Mouse (Mus musculus) myocyte (in vitro differentiated cells): ENCODE measurements around the gene Wnk4. TPM values are rescaled to one million over a fixed set of nuclear protein-coding genes. Genes with fewer than 3 reads are reported as not detected.

ENCODE experiments used
- H3K27me3 ChIP-seq: one replicate; pipeline ENCODE4 v1.6.1; 2011; ENCODE audit not compliant: control insufficient read depth, insufficient read depth, insufficient read length
- H3K36me3 ChIP-seq: one replicate; pipeline ENCODE4 v1.6.1; 2011; ENCODE audit not compliant: control insufficient read depth, insufficient read depth
- H3K4me2 ChIP-seq: one replicate; pipeline ENCODE4 v1.6.1; 2011; ENCODE audit warnings: low read depth, control low read depth
- H3K4me3 ChIP-seq: one replicate; pipeline ENCODE4 v1.5.1; 2011; ENCODE audit warnings: mild to moderate bottlenecking, control low read depth, moderate library complexity
- H3K79me2 ChIP-seq: one replicate; pipeline ENCODE4 v1.6.1; 2011; ENCODE audit not compliant: control insufficient read depth, insufficient read depth
- H3ac ChIP-seq: one replicate; pipeline ENCODE4 v1.6.1; 2011; ENCODE audit not compliant: control insufficient read depth, insufficient read length
- CEBPB ChIP-seq: IDR thresholded peaks from 2 replicates; pipeline ENCODE4 v1.6.1; 2011; ENCODE audit warnings: mild to moderate bottlenecking, moderate library complexity; ENCODE audit not compliant: poor library complexity, insufficient read depth, severe bottlenecking
- E2F4 ChIP-seq: IDR thresholded peaks from one replicate; pipeline ENCODE4 v1.6.1; 2011; ENCODE audit warnings: mild to moderate bottlenecking, control low read depth, moderate library complexity; ENCODE audit not compliant: insufficient read depth
- MAX ChIP-seq: IDR thresholded peaks from one replicate; pipeline ENCODE4 v1.6.1; 2011; ENCODE audit warnings: low read depth, mild to moderate bottlenecking, control low read depth
- MYOD1 ChIP-seq, 3 experiments: IDR thresholded peaks; one replicate each; pipeline ENCODE4 v1.6.1; 2011; ENCODE audit warnings: control low read depth in 2 of 3, low read depth in 2 of 3, mild to moderate bottlenecking in 2 of 3, moderate library complexity in 1 of 3; ENCODE audit not compliant: insufficient read length in 2 of 3, control insufficient read depth in 1 of 3
- MYOG ChIP-seq, 3 experiments: IDR thresholded peaks; one replicate each; pipeline ENCODE4 v1.6.1; 2011; ENCODE audit warnings: control low read depth in 2 of 3, low read depth in 2 of 3, mild to moderate bottlenecking in 2 of 3; ENCODE audit not compliant: insufficient read length in 2 of 3, control insufficient read depth in 1 of 3, insufficient read depth in 1 of 3
- POLR2A ChIP-seq: IDR thresholded peaks from one replicate; pipeline ENCODE4 v1.6.1; 2011; ENCODE audit warnings: low read depth, mild to moderate bottlenecking, control low read depth, moderate library complexity; ENCODE audit not compliant: insufficient read length
- POLR2AphosphoS2 ChIP-seq: IDR thresholded peaks from one replicate; pipeline ENCODE4 v1.6.1; 2011; ENCODE audit warnings: low read depth, control low read depth; ENCODE audit not compliant: insufficient read length
- REST ChIP-seq: IDR thresholded peaks from one replicate; pipeline ENCODE4 v1.6.1; 2011; ENCODE audit warnings: mild to moderate bottlenecking, control low read depth, moderate library complexity; ENCODE audit not compliant: insufficient read depth, insufficient read length
- SRF ChIP-seq: IDR thresholded peaks from one replicate; pipeline ENCODE4 v1.6.1; 2011; ENCODE audit warnings: low read depth; ENCODE audit not compliant: control insufficient read depth, insufficient read length
- TCF12 ChIP-seq: IDR thresholded peaks from one replicate; pipeline ENCODE4 v1.6.1; 2011; ENCODE audit warnings: mild to moderate bottlenecking, control low read depth; ENCODE audit not compliant: poor library complexity, insufficient read depth, severe bottlenecking
- TCF3 ChIP-seq: IDR thresholded peaks from one replicate; pipeline ENCODE4 v1.6.1; 2011; ENCODE audit warnings: low read depth, control low read depth; ENCODE audit not compliant: insufficient read length
- USF1 ChIP-seq: IDR thresholded peaks from one replicate; pipeline ENCODE4 v1.6.1; 2011; ENCODE audit warnings: low read depth, mild to moderate bottlenecking, control low read depth, moderate library complexity
- polyA plus RNA-seq: library from polyadenylated mRNA; unstranded; fragments of >200 nt; fragmentation: generic; extraction: Trizol; gene quantifications from one replicate; pipeline ENCODE4 v1.2.1, GENCODE M21; 2012; ENCODE audit warnings: missing spikeins

Gene Wnk4
- polyA plus RNA-seq, 1 experiment, result 0.19 TPM

GRCm38 (mm10) chr11:101252941-101253340 is 7.4 kb upstream of the Wnk4 start:
- Histone ChIP-seq H3K4me3 (peak overlapping the region; percentile 95), H3ac (peak overlapping the region; percentile 68), H3K27me3 (no peaks in the 10 kb centered on the region), H3K4me2 (peak overlapping the region; percentile 98), H3K79me2 (peaks cover 9% of the 10 kb centered on the region), H3K36me3 (no peaks in the 10 kb centered on the region)
- TF ChIP-seq USF1 (no peak), TCF12 (no peak), MYOG (IDR thresholded peaks at IDR 0.05; ENCODE audit: control insufficient read depth in 1 of 3, insufficient read depth in 1 of 3, insufficient read length in 2 of 3, low read depth in 2 of 3) (no peak), SRF (no peak), POLR2AphosphoS2 (no peak), CEBPB (no peak), MYOD1 (IDR thresholded peaks at IDR 0.05; ENCODE audit: control insufficient read depth in 1 of 3, insufficient read length in 2 of 3, low read depth in 2 of 3) (no peak), MAX (no peak), TCF3 (no peak), REST (no peak), E2F4 (no peak), POLR2A (no peak)

GRCm38 (mm10) chr11:101253613-101254389 is 6.6 kb upstream of the Wnk4 start, which contains the start of gene Vps25:
TSS of gene Vps25 (plus strand) at chr11:101253707.
- Histone ChIP-seq H3K4me2 (peak within 1 kb of the TSS; percentile 98), H3K79me2 (peaks cover 9% of the 10 kb centered on the region), H3K36me3 (no peaks in the 10 kb centered on the region), H3K4me3 (peak within 1 kb of the TSS; percentile 95), H3ac (peak within 1 kb of the TSS; percentile 68), H3K27me3 (no peaks in the 10 kb centered on the region)
- TF ChIP-seq POLR2AphosphoS2 (peak; percentile 93), TCF3 (no peak), POLR2A (peak; percentile 88), MYOD1 (IDR thresholded peaks at IDR 0.05; ENCODE audit: control insufficient read depth in 1 of 3, insufficient read length in 2 of 3, low read depth in 2 of 3) (peak in 1 of 3 experiments; percentile 16)

- no peaks in the 10 kb centered on the region for H3K36me3 ChIP-seq
- H3K4me3 ChIP-seq, result no peak overlapping the region
- H3K4me2 ChIP-seq, result no peak overlapping the region
- H3K27me3 ChIP-seq, result peaks cover 9% of the 10 kb centered on the region
- TF ChIP-seq TCF3 (no peak), REST (no peak), USF1 (no peak), SRF (no peak), MYOD1 (IDR thresholded peaks at IDR 0.05; ENCODE audit: control insufficient read depth in 1 of 3, insufficient read length in 2 of 3, low read depth in 2 of 3) (no peak), CEBPB (no peak), MYOG (IDR thresholded peaks at IDR 0.05; ENCODE audit: control insufficient read depth in 1 of 3, insufficient read depth in 1 of 3, insufficient read length in 2 of 3, low read depth in 2 of 3) (no peak), TCF12 (no peak)
- peaks cover 9% of the 10 kb centered on the region for H3K79me2 ChIP-seq
- H3ac ChIP-seq, result no peak overlapping the region
Measured at GRCm38 (mm10) chr11:101255826-101256775, 4.3 kb upstream of the Wnk4 start.

- TF ChIP-seq USF1, result no peak
- TF ChIP-seq TCF3, result no peak
- no peak for TF ChIP-seq E2F4
- TF ChIP-seq SRF, result no peak
- no peak for TF ChIP-seq POLR2A
- TF ChIP-seq MYOD1 (IDR thresholded peaks at IDR 0.05; ENCODE audit: control insufficient read depth in 1 of 3, insufficient read length in 2 of 3, low read depth in 2 of 3), result no peak
- TF ChIP-seq MAX, result no peak
- TF ChIP-seq MYOG (IDR thresholded peaks at IDR 0.05; ENCODE audit: control insufficient read depth in 1 of 3, insufficient read depth in 1 of 3, insufficient read length in 2 of 3, low read depth in 2 of 3), result no peak
- TF ChIP-seq POLR2AphosphoS2, result no peak
- no peak for TF ChIP-seq TCF12
- TF ChIP-seq CEBPB, result no peak
- TF ChIP-seq REST, result no peak
- Histone ChIP-seq H3K4me3 (no peak overlapping the region), H3K36me3 (no peaks in the 10 kb centered on the region), H3K79me2 (peaks cover 4% of the 10 kb centered on the region), H3K4me2 (no peak overlapping the region), H3K27me3 (peaks cover 34% of the 10 kb centered on the region), H3ac (no peak overlapping the region)
Measured at GRCm38 (mm10) chr11:101259261-101259712, 1.1 kb upstream of the Wnk4 start.
